Mouse (Mus musculus) midbrain, postnatal 0 days (tissue): ENCODE data around the gene Myo1h. TPM values are rescaled to one million over a fixed set of nuclear protein-coding genes. Genes with fewer than 3 reads are reported as not detected.

Experiments
- ATAC-seq: fragments of 200-750 bp; cut with Nextera tagmentation; 2 replicates; pipeline ENCODE4 v1.8.0; 2017; ENCODE audit warnings: moderate number of reproducible peaks, mild to moderate bottlenecking, moderate TSS enrichment, moderate library complexity; ENCODE audit not compliant: low FRiP score
- DNase-seq: peaks from one replicate; pipeline ENCODE4 v3.0.0-alpha.2; 2015; ENCODE audit warnings: low spot score
- H3K27ac ChIP-seq: fragments of 300-500 bp; sonication (generic); 2 replicates; pipeline ENCODE4 v1.5.1; 2014; ENCODE audit warnings: low read depth, mild to moderate bottlenecking, low read length, mixed read lengths
- H3K27me3 ChIP-seq: fragments of 300-500 bp; sonication (generic); 2 replicates; pipeline ENCODE4 v1.6.1; 2014; ENCODE audit warnings: low read length, control low read depth, mixed read lengths; ENCODE audit not compliant: insufficient read depth
- H3K36me3 ChIP-seq: fragments of 300-500 bp; sonication (generic); 2 replicates; pipeline ENCODE4 v1.6.1; 2014; ENCODE audit warnings: low read length, control low read depth, mixed read lengths; ENCODE audit not compliant: insufficient read depth
- H3K4me1 ChIP-seq: fragments of 300-500 bp; sonication (generic); 2 replicates; pipeline ENCODE4 v1.6.1; 2014; ENCODE audit warnings: mild to moderate bottlenecking, control low read depth, antibody characterized with exemption, low read length, mixed read lengths; ENCODE audit not compliant: insufficient read depth
- H3K4me2 ChIP-seq: fragments of 300-500 bp; sonication (generic); 2 replicates; pipeline ENCODE4 v1.6.1; 2014; ENCODE audit warnings: low read depth, mild to moderate bottlenecking, low read length, mixed read lengths; ENCODE audit not compliant: poor library complexity, severe bottlenecking
- H3K4me3 ChIP-seq: fragments of 300-500 bp; sonication (generic); 2 replicates; pipeline ENCODE4 v1.5.1; 2014; ENCODE audit warnings: low read depth, mild to moderate bottlenecking, low read length, moderate library complexity
- H3K9ac ChIP-seq: fragments of 300-500 bp; sonication (generic); replicated peaks from 2 replicates; pipeline ENCODE4 v1.6.1; 2014; ENCODE audit warnings: mild to moderate bottlenecking, low read length, moderate library complexity, mixed read lengths; ENCODE audit not compliant: poor library complexity, severe bottlenecking
- H3K9me3 ChIP-seq: fragments of 300-500 bp; sonication (generic); 2 replicates; pipeline ENCODE4 v1.6.1; 2016; ENCODE audit warnings: low read length, control low read depth
- CTCF ChIP-seq: IDR thresholded peaks from 2 replicates; pipeline ENCODE4 v1.5.1; 2016; ENCODE audit warnings: antibody characterized with exemption, mild to moderate bottlenecking
- WGBS: fragments of 180-500 bp; shearing (Covaris S2); extraction: QIAGEN DNeasy Blood & Tissue Kit; methylation state at CpG from one replicate; pipeline ENCODE4 v1.1.7; 2014; 5-methylcytosine and 5-hydroxymethylcytosine counted together
- polyA plus RNA-seq: library from polyadenylated mRNA; unstranded; fragments of >200 nt; fragmentation: Nextera tagmentation; extraction: Ambion mirVana; gene quantifications from 2 replicates; pipeline ENCODE4 v1.2.1, GENCODE M21; 2015
- total RNA-seq: library from RNA; depleted of rRNA; stranded (reverse); fragments of >200 nt; gene quantifications from 2 replicates; pipeline ENCODE4 v1.2.3, GENCODE M21; 2014

The Myo1h gene
- total and polyA plus RNA-seq, 2 experiments from 2014 or later, result 0.43 to 0.60 TPM

DNA sequence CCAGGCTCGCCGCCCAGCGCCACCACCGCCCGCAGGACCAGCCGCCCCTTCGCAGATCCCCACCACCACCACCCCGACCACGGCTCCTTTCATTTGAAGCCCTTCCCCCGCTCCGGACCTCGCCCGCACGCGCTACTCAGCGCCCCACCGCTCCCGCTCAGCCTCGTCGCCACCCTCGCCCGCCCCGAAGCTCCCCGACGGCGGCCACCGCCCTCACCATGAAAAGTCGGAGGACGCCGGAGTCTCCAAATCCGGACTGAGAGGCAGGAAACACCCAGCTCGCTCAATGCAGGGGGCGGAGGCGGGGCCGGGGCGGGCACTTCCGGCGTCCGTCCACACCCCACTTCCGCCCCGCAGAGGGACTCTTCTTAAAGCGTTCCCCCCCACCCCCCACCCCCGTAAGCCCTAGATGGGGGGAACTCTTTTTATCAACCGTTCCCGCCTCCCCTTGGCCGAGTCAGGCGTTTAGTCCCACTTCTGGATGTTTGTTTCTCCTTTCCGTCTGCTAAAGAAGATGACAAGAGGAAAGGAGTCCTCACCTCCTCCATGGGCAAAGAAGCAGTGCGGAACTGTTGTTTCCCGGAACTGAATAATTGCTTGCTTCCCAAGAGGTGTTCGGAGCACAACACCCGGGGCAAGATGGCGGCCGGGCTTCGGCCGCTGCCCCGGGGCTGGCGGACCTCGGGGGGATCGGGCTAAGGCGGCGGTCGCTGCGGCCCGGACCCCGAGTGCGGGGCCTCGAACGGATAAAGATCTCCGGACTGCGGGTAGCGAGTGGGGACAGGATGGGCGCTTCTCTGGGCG is 91.4 kb downstream of the Myo1h start, which contains the start of the genes Kctd10 and Ube3b:
TSS of gene Kctd10 (minus strand) at position 300 of the 804 bp plus-strand sequence.
TSS of gene Ube3b (plus strand) at position 399 of the 804 bp plus-strand sequence.
- Histone ChIP-seq H3K36me3 (0 out of 2 replicates have a peak, but pooled peaks cover 11% of the 10 kb centered on the region), H3K9me3 (no peaks in the 10 kb centered on the region), H3K4me3 (peak within 1 kb of the TSS; percentile 73), H3K4me1 (peaks cover 9% of the 10 kb centered on the region; the same call in 1 of the 2 replicates), H3K4me2 (peak within 1 kb of the TSS; percentile 81), H3K9ac (peak within 1 kb of the TSS; percentile 95), H3K27me3 (no peaks in the 10 kb centered on the region), H3K27ac (peak within 1 kb of the TSS; percentile 90)
- ATAC-seq (peak; percentile 92), DNase-seq (peak; percentile 94)
- WGBS, result under 1% methylated on average over 73 of the region's 74 CpGs
- TF ChIP-seq CTCF, result no peak

DNA sequence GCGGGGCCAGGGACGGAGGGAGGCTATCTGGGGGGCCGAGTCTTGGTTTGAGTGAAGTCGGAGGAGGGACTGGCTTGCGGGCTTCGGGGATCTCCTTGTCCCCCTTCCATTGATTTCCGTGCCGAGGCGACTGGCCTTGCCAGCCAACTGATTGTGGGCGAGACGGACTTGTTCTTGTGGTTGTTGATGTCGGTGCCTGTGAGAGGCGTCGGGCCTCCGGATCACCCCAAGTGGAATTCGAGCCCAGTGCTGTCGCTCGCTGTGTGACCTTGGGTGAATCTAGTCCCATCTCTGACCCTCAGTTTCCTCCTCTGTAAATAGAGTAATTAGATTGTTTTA is 92.0 kb downstream of the Myo1h start:
- H3K9me3 ChIP-seq, result no peaks in the 10 kb centered on the region
- H3K4me1 ChIP-seq, result peaks cover 9% of the 10 kb centered on the region; the same call in 1 of the 2 replicates
- peak overlapping the region; percentile 95 for H3K9ac ChIP-seq
- H3K4me2 ChIP-seq, result peak overlapping the region; percentile 81
- no peak for TF ChIP-seq CTCF
- DNase-seq (no peak), ATAC-seq (peak; percentile 20; the same call in 1 of the 2 replicates)
- WGBS, result under 1% methylated on average over 18 of the region's 18 CpGs
- peaks cover 11% of the 10 kb centered on the region; the same call in 1 of the 2 replicates for H3K36me3 ChIP-seq
- H3K27ac ChIP-seq, result peak overlapping the region; percentile 90
- H3K27me3 ChIP-seq, result no peaks in the 10 kb centered on the region
- H3K4me3 ChIP-seq, result peak overlapping the region; percentile 73

DNA sequence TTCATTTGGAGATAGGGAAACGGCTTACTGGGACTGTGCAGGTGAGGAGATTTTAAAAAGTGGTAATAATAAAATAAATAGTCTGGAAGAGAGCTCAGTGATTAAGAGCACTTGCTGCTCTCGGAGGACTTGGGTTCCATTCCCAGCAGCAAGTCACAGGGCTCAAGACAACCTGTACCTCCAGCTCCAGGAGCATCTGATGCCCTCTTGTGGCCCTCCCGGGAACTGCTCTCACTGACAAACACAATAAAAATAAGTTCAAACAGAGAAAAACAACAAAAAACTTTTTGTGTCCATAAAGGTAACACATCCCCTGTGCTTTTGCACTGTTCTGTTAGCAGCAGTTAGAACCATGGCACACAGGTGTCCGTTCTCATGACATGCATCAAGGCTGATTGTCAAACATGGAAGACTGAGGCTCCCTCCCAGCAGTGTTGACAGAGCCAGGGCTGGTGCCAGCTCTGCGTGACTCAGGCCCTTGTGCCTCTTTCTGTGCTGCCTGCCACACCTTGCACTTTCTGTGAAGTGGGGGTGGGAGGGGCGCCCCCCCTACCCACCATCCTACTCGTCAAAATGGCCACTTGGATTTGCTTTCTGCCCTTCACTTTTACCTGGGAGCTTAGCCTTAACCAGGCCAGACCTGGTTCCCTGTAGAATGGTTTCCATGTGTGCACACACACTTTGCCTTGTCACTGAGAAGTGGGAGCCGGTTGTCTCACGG is 94.4 kb downstream of the Myo1h start:
- Histone ChIP-seq H3K9me3 (no peaks in the 10 kb centered on the region), H3K36me3 (peaks cover 29% of the 10 kb centered on the region), H3K9ac (no peak overlapping the region), H3K4me1 (peaks cover 9% of the 10 kb centered on the region; the same call in 1 of the 2 replicates), H3K4me2 (no peak overlapping the region), H3K4me3 (no peak overlapping the region), H3K27ac (no peak overlapping the region), H3K27me3 (no peaks in the 10 kb centered on the region)
- ATAC-seq (no peak), DNase-seq (peak; percentile 24)
- 80% methylated on average over 9 of the region's 9 CpGs for WGBS
- TF ChIP-seq CTCF, result peak; percentile 78

DNA sequence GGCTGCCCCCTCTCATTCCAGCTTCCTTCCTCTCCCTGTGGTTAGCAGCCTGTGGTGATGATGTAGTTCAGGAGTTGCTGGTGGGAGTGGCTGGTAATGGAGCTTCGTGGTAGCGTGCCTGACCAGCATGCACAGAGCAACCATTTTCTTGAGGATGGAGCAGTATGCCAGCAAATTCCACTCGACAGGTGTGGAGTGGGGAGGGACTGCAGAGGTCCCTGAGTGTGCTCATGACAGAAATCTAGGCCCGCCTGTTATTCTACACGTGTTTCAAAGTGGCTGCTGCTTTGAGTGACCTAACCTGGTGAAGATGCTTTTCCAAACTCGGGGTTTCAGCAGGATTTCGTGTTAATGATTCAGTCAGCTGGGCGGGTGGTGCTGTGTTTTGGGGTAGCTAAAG is 95.5 kb downstream of the Myo1h start:
- Histone ChIP-seq H3K27me3 (no peaks in the 10 kb centered on the region), H3K27ac (no peak overlapping the region), H3K4me2 (no peak overlapping the region), H3K9ac (no peak overlapping the region), H3K9me3 (no peaks in the 10 kb centered on the region), H3K36me3 (peaks cover 40% of the 10 kb centered on the region), H3K4me3 (no peak overlapping the region), H3K4me1 (peaks cover 9% of the 10 kb centered on the region; the same call in 1 of the 2 replicates)
- DNase-seq (no peak), ATAC-seq (no peak)
- WGBS, result 92% methylated on average over 8 of the region's 8 CpGs
- no peak for TF ChIP-seq CTCF

DNA sequence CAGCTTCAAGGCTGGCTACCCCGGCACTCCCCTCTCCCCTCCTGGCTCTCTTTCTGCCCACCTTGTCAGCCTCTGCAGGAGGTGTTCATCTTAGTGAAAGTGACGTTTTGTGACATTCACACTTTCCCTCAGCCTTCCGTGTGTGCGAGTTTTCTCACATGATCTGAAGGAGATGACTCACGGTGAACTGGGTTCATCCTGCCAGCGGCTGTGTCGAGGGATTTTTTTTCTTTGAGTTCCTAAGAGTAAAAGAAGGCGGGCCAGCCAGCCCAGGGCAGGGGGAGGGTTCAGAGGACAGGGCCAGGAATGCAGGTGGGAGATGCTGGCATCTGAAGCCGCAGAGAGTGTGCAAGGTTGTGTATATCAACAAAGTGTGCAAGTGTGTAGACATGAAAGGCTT is 104.2 kb downstream of the Myo1h start:
- Histone ChIP-seq H3K4me1 (no peaks in the 10 kb centered on the region), H3K36me3 (peaks cover 74% of the 10 kb centered on the region), H3K4me2 (no peak overlapping the region), H3K27ac (no peak overlapping the region), H3K9me3 (no peaks in the 10 kb centered on the region), H3K9ac (no peak overlapping the region), H3K27me3 (no peaks in the 10 kb centered on the region), H3K4me3 (no peak overlapping the region)
- no peak for TF ChIP-seq CTCF
- 88% methylated on average over 9 of the region's 9 CpGs for WGBS
- ATAC-seq (no peak), DNase-seq (no peak)

DNA sequence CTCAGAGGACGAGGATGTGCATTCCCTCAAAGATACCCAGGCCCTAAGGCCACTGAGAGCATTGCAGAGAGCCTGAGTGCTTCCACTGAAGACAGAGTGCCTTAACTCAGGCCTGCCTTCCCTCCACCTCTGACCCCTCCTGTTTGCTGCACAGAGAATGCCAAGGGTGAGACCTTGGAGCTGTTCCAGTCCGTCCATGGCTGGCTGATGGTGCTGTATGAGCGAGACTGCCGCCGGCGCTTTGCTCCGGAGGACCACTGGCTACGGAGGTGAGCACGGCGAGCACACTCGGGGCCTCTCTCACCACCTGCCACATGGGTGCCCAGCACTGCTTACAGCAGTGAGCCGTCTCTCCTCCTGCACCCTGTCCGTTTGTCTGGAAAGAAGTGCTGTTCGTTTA is 117.6 kb downstream of the Myo1h start:
- Histone ChIP-seq H3K9ac (no peak overlapping the region), H3K36me3 (peaks cover 89% of the 10 kb centered on the region), H3K4me2 (no peak overlapping the region), H3K27me3 (no peaks in the 10 kb centered on the region), H3K9me3 (no peaks in the 10 kb centered on the region), H3K4me1 (no peaks in the 10 kb centered on the region), H3K27ac (no peak overlapping the region), H3K4me3 (no peak overlapping the region)
- no peak for DNase-seq
- no peak for ATAC-seq
- TF ChIP-seq CTCF, result no peak
- WGBS, result 94% methylated on average over 14 of the region's 14 CpGs
